23 mouse cellular contexts compared by ENCODE assay signal in genomic region chr17:23730441-23730840, GRCm38 (mm10). TPM values are rescaled to one million over a fixed set of nuclear protein-coding genes. Genes with fewer than 3 reads are reported as not detected.
DNase-seq lines count a peak whose midpoint lies in the region; ATAC-seq lines count a peak whose summit lies in the region.
"Had no signal": no experiment of that assay in that cellular context is flagged by ENCODE, and none has a peak within 500 bp of the region (broad histone marks: within the 10 kb centered on the region; RNA-seq: fewer than 3 reads in every experiment).

No protein-coding gene starts in this region.

- no peaks in the 10 kb centered on the region for H3K9me3 ChIP-seq in midbrain, embryonic 11.5 days (ENCODE audit: control insufficient read depth, low read length)
- no peaks in the 10 kb centered on the region for H3K9me3 ChIP-seq in midbrain, embryonic 15.5 days
- H3K9me3 ChIP-seq: embryonic facial prominence, embryonic 10.5 days; embryonic facial prominence, embryonic 12.5 days; forebrain, embryonic 13.5 days; forebrain, embryonic 15.5 days; G1E had no signal

- no peaks in the 10 kb centered on the region for H3K36me3 ChIP-seq in midbrain, embryonic 11.5 days (ENCODE audit: control insufficient read depth, insufficient read depth, low read length)
- H3K36me3 ChIP-seq in midbrain, embryonic 15.5 days (replicated peaks), result no peaks in the 10 kb centered on the region
- H3K36me3 ChIP-seq: forebrain, embryonic 15.5 days had no signal

- H3K4me3 ChIP-seq in midbrain, embryonic 11.5 days (ENCODE audit: low read depth, low read length), result no peak overlapping the region
- no peak overlapping the region for H3K4me3 ChIP-seq in midbrain, embryonic 15.5 days
- H3K4me3 ChIP-seq: embryonic facial prominence, embryonic 10.5 days; embryonic facial prominence, embryonic 12.5 days; forebrain, embryonic 13.5 days; forebrain, embryonic 15.5 days had no signal

- no peak overlapping the region for H3K27ac ChIP-seq in midbrain, embryonic 11.5 days (ENCODE audit: low read depth, low read length)
- H3K27ac ChIP-seq in midbrain, embryonic 15.5 days, result no peak overlapping the region
- H3K27ac ChIP-seq: embryonic facial prominence, embryonic 10.5 days; embryonic facial prominence, embryonic 12.5 days; forebrain, embryonic 13.5 days; forebrain, embryonic 15.5 days had no signal

- 76% methylated on average over 1 of the region's 1 CpGs for WGBS in midbrain, embryonic 11.5 days
- 64% methylated on average over 1 of the region's 1 CpGs for WGBS in midbrain, embryonic 15.5 days

- ATAC-seq in midbrain, embryonic 11.5 days (ENCODE audit: low FRiP score), result no peak
- no peak for ATAC-seq in midbrain, embryonic 15.5 days (replicated peaks)
- ATAC-seq: CD4-positive, CD25-positive, alpha-beta regulatory T cell, adult 4 months; forebrain, embryonic 13.5 days; forebrain, embryonic 15.5 days; forebrain, postnatal 0 days had no signal

- peak; percentile 44 for DNase-seq in midbrain, embryonic 11.5 days (ENCODE audit: low spot score, missing footprints)
- peak; percentile 71 for DNase-seq in NIH3T3 (ENCODE audit: low read depth)
- DNase-seq in embryo, embryonic 11 days, result no peak
- no peak for DNase-seq in urinary bladder, adult 2 months (ENCODE audit: low spot score)
- DNase-seq: adrenal gland, adult 8-10 months; adrenal gland, postnatal 14 days; adrenal gland, postnatal 36 days; B cell, adult 2 months; cerebellum, adult 11-12 months; cerebellum, adult 2 months; cerebellum, adult 9-10 months; cerebellum, postnatal 10 days; cerebellum, postnatal 36 days; forebrain, postnatal 0 days had no signal

- no peak overlapping the region for H3K9ac ChIP-seq in midbrain, embryonic 11.5 days (ENCODE audit: low read length)
- no peak overlapping the region for H3K9ac ChIP-seq in midbrain, embryonic 15.5 days
- H3K9ac ChIP-seq: embryonic facial prominence, embryonic 12.5 days; forebrain, embryonic 13.5 days; forebrain, embryonic 15.5 days; forebrain, postnatal 0 days had no signal

- peaks cover 7% of the 10 kb centered on the region; the same call in 1 of the 2 replicates for H3K4me1 ChIP-seq in midbrain, embryonic 11.5 days (ENCODE audit: control insufficient read depth, insufficient read depth, low read length)
- peaks cover 10% of the 10 kb centered on the region for H3K4me1 ChIP-seq in midbrain, embryonic 15.5 days

- no peaks in the 10 kb centered on the region for H3K27me3 ChIP-seq in midbrain, embryonic 11.5 days (ENCODE audit: control insufficient read depth, insufficient read depth, low read length)
- no peaks in the 10 kb centered on the region for H3K27me3 ChIP-seq in midbrain, embryonic 15.5 days (replicated peaks)
- H3K27me3 ChIP-seq: CH12.LX; embryonic facial prominence, embryonic 12.5 days; forebrain, embryonic 13.5 days; forebrain, embryonic 15.5 days had no signal

- no peak overlapping the region for H3K4me2 ChIP-seq in midbrain, embryonic 11.5 days
- no peak overlapping the region for H3K4me2 ChIP-seq in midbrain, embryonic 15.5 days
- H3K4me2 ChIP-seq: embryonic facial prominence, embryonic 12.5 days; forebrain, embryonic 13.5 days; forebrain, embryonic 15.5 days had no signal

RNA-seq across cellular contexts. Expression of gene Pkmyt1, which starts 4.3 kb away (rescaled TPM):
- polyA plus RNA-seq in midbrain, embryonic 11.5 days (2014; fragmentation: Nextera tagmentation; extraction: Ambion mirVana), result 29.3 and 33.7 TPM in 2 replicates
- polyA plus RNA-seq in midbrain, embryonic 15.5 days (2015; fragmentation: Nextera tagmentation; extraction: Ambion mirVana), result 22.6 and 23.1 TPM in 2 replicates
- 10.4 and 15.3 TPM in 2 replicates for polyA plus RNA-seq in urinary bladder, adult 2 months (2012; rRNA removed)

RNA-seq across cellular contexts. Expression of gene 1520401A03Rik, which starts 7.9 kb away (rescaled TPM):
- polyA plus RNA-seq in midbrain, embryonic 11.5 days (2014; fragmentation: Nextera tagmentation; extraction: Ambion mirVana), result not detected in 2 replicates
- polyA plus RNA-seq in midbrain, embryonic 15.5 days (2015; fragmentation: Nextera tagmentation; extraction: Ambion mirVana), result 0.06 and 0.11 TPM in 2 replicates
- polyA plus RNA-seq in urinary bladder, adult 2 months (2012; rRNA removed), result 0.10 and 0.23 TPM in 2 replicates
- polyA plus RNA-seq: embryonic facial prominence, embryonic 10.5 days; forebrain, embryonic 11.5 days; forebrain, embryonic 13.5 days; forebrain, embryonic 15.5 days; forebrain, postnatal 0 days had no signal

RNA-seq across cellular contexts. Expression of gene Paqr4, which starts 10.2 kb away (rescaled TPM):
- polyA plus RNA-seq in midbrain, embryonic 11.5 days (2014; fragmentation: Nextera tagmentation; extraction: Ambion mirVana), result 29.5 and 30.2 TPM in 2 replicates
- polyA plus RNA-seq in midbrain, embryonic 15.5 days (2015; fragmentation: Nextera tagmentation; extraction: Ambion mirVana), result 70.9 and 72.6 TPM in 2 replicates
- polyA plus RNA-seq in urinary bladder, adult 2 months (2012; rRNA removed), result 12.8 and 13.0 TPM in 2 replicates

RNA-seq across cellular contexts. Expression of gene Kremen2, which starts 15.2 kb away (rescaled TPM):
- 0.58 and 0.63 TPM in 2 replicates for polyA plus RNA-seq in midbrain, embryonic 11.5 days (2014; fragmentation: Nextera tagmentation; extraction: Ambion mirVana)
- polyA plus RNA-seq in midbrain, embryonic 15.5 days (2015; fragmentation: Nextera tagmentation; extraction: Ambion mirVana), result 1.4 and 1.5 TPM in 2 replicates
- polyA plus RNA-seq in urinary bladder, adult 2 months (2012; rRNA removed), result 0.04 and 0.11 TPM in 2 replicates

RNA-seq across cellular contexts. Expression of gene Flywch1, which starts 41.0 kb away (rescaled TPM):
- 125 and 142 TPM in 2 replicates for polyA plus RNA-seq in midbrain, embryonic 11.5 days (2014; fragmentation: Nextera tagmentation; extraction: Ambion mirVana)
- 242 and 257 TPM in 2 replicates for polyA plus RNA-seq in midbrain, embryonic 15.5 days (2015; fragmentation: Nextera tagmentation; extraction: Ambion mirVana)
- 35.0 and 39.3 TPM in 2 replicates for polyA plus RNA-seq in urinary bladder, adult 2 months (2012; rRNA removed)

Comparison
In these comparisons a context has a peak if more than half of its experiments do, and no peak if none do; other contexts are left out.
1. DNase-seq: peak in midbrain, embryonic 11.5 days (single experiment) and NIH3T3 (single experiment); none in embryo, embryonic 11 days (single experiment) and urinary bladder, adult 2 months (single experiment).